Mouse (Mus musculus) stomach, postnatal 0 days (tissue): ENCODE measurements at regions not wholly inside any gene's neighbourhood (a gene's known extent, or its start where the extent isn't known, plus 50 kb on each side); places are given as distances from the start of the nearest gene placed in this dataset.

Experiments
- CTCF ChIP-seq: IDR thresholded peaks from 2 replicates; pipeline ENCODE4 v1.5.1; 2016; ENCODE audit warnings: antibody characterized with exemption, low read depth, mild to moderate bottlenecking, moderate library complexity
- EP300 ChIP-seq: optimal IDR thresholded peaks from 2 replicates; pipeline ENCODE3; 2016; ENCODE audit warnings: antibody characterized with exemption

DNA sequence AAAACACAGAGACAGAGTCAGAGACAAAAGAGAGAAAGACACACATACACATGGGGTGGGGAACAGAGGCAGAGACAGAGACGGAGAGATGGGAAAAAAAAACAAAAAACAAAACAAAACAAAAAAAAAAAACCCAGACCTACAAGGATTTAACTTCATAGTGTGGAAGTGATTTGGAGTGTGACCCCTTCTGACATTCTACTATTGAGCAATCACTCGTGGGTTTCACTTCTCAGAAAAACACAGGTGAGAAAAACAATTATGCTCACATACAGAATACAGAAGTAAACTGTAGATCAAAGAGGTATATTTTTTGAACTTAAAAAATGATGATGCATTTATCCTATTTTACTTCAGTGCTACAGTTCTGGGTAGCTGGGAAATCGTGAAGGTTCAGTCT lies 326.7 kb upstream of the Actbl2 start:
- TF ChIP-seq CTCF (no peak), EP300 (no peak)
